Mouse (Mus musculus): ENCODE measurements around the gene Mesp2. TPM values are rescaled to one million over a fixed set of nuclear protein-coding genes. Genes with fewer than 3 reads are reported as not detected.
A peak's percentile ranks its signal among the peaks of the same experiment; 100 is the strongest.
"Not testable (repeated sequence)": the region's sequence is repeated elsewhere in the genome, so short reads cannot be mapped to it uniquely, and the experiment has no call there.

Gene Mesp2
- polyA plus RNA-seq, 1 experiment from 2014 or later: not detected

- Histone ChIP-seq H3K9me3 (replicated peaks) (no peaks in the 10 kb centered on the region), H3K27me3 (peaks cover 19% of the 10 kb centered on the region), H3K27ac (replicated peaks) (no peak overlapping the region), H3K4me3 (replicated peaks) (no peak overlapping the region), H3K4me2 (no peak overlapping the region), H3K9ac (no peak overlapping the region), H3K36me3 (replicated peaks) (no peaks in the 10 kb centered on the region), H3K4me1 (replicated peaks) (peaks cover 10% of the 10 kb centered on the region; the same call in 1 of the 2 replicates)
- no peak for ATAC-seq (ENCODE audit: insufficient read depth)
- 21% methylated on average over 6 of the region's 6 CpGs for WGBS (ENCODE audit: insufficient replicate concordance)
Observed at GRCm38 (mm10) chr7:79786295-79786694, 24.2 kb upstream of the Mesp2 start.

- H3K27ac ChIP-seq (replicated peaks); H3K9ac ChIP-seq; H3K9me3 ChIP-seq (replicated peaks); H3K4me2 ChIP-seq; H3K36me3 ChIP-seq (replicated peaks); H3K4me3 ChIP-seq (replicated peaks): not testable (repeated sequence)
- peaks cover 12% of the 10 kb centered on the region for H3K4me1 ChIP-seq (replicated peaks)
- WGBS (ENCODE audit: insufficient replicate concordance): 39% methylated on average over 2 of the region's 2 CpGs
- peak; percentile 63 for ATAC-seq (ENCODE audit: insufficient read depth)
- H3K27me3 ChIP-seq: peaks cover 55% of the 10 kb centered on the region
Observed at GRCm38 (mm10) chr7:79789812-79790211, 20.7 kb upstream of the Mesp2 start.

- ATAC-seq (ENCODE audit: insufficient read depth): peak; percentile 25; the same call in 1 of the 2 replicates
Observed at GRCm38 (mm10) chr7:79792635-79793421, 17.7 kb upstream of the Mesp2 start.

GRCm38 (mm10) chr7:79793688-79794087 is 16.8 kb upstream of the Mesp2 start, which contains the start of gene Mesp1:
TSS of gene Mesp1 (minus strand) at chr7:79793788.
- Histone ChIP-seq H3K4me3 (replicated peaks) (peak within 1 kb of the TSS; percentile 40), H3K4me2 (peak within 1 kb of the TSS; percentile 62), H3K9me3 (replicated peaks) (no peaks in the 10 kb centered on the region), H3K27ac (replicated peaks) (no peak within 1 kb of the TSS), H3K4me1 (replicated peaks) (peaks cover 12% of the 10 kb centered on the region), H3K9ac (no peak within 1 kb of the TSS), H3K27me3 (peaks cover 68% of the 10 kb centered on the region), H3K36me3 (replicated peaks) (no peaks in the 10 kb centered on the region)
- 42% methylated on average over 6 of the region's 6 CpGs for WGBS (ENCODE audit: insufficient replicate concordance)
- ATAC-seq (ENCODE audit: insufficient read depth): no peak

More at GRCm38 (mm10) chr7:79792635-79793421, 17.7 kb upstream of the Mesp2 start:
- Histone ChIP-seq H3K4me3 (replicated peaks) (peak overlapping the region; percentile 40), H3K9me3 (replicated peaks) (no peaks in the 10 kb centered on the region), H3K27me3 (peaks cover 69% of the 10 kb centered on the region), H3K4me1 (replicated peaks) (peaks cover 12% of the 10 kb centered on the region), H3K36me3 (replicated peaks) (no peaks in the 10 kb centered on the region), H3K9ac (no peak overlapping the region), H3K4me2 (peak overlapping the region; percentile 62), H3K27ac (replicated peaks) (no peak overlapping the region)
- 2% methylated on average over 80 of the region's 80 CpGs for WGBS (ENCODE audit: insufficient replicate concordance)

GRCm38 (mm10) chr7:79798606-79799005 is 11.9 kb upstream of the Mesp2 start:
- no peak overlapping the region for H3K4me3 ChIP-seq (replicated peaks)
- H3K9me3 ChIP-seq (replicated peaks): no peaks in the 10 kb centered on the region
- peaks cover 27% of the 10 kb centered on the region for H3K27me3 ChIP-seq
- ATAC-seq (ENCODE audit: insufficient read depth): no peak
- no peak overlapping the region for H3K9ac ChIP-seq
- H3K4me2 ChIP-seq: no peak overlapping the region
- H3K27ac ChIP-seq (replicated peaks): no peak overlapping the region
- WGBS (ENCODE audit: insufficient replicate concordance): 16% methylated on average over 5 of the region's 5 CpGs
- H3K4me1 ChIP-seq (replicated peaks): no peaks in the 10 kb centered on the region
- no peaks in the 10 kb centered on the region for H3K36me3 ChIP-seq (replicated peaks)

- peaks cover 22% of the 10 kb centered on the region for H3K27me3 ChIP-seq
- H3K4me1 ChIP-seq (replicated peaks): 0 out of 2 replicates have a peak, but pooled peaks cover 3% of the 10 kb centered on the region
- no peaks in the 10 kb centered on the region for H3K36me3 ChIP-seq (replicated peaks)
- WGBS (ENCODE audit: insufficient replicate concordance): 2% methylated on average over 8 of the region's 8 CpGs
- H3K9ac ChIP-seq: no peak overlapping the region
- H3K4me2 ChIP-seq: no peak overlapping the region
- no peak overlapping the region for H3K27ac ChIP-seq (replicated peaks)
- no peak overlapping the region for H3K4me3 ChIP-seq (replicated peaks)
- H3K9me3 ChIP-seq (replicated peaks): no peaks in the 10 kb centered on the region
- no peak for ATAC-seq (ENCODE audit: insufficient read depth)
Observed at GRCm38 (mm10) chr7:79799048-79799447, 11.5 kb upstream of the Mesp2 start.

- WGBS (ENCODE audit: insufficient replicate concordance): 39% methylated on average over 6 of the region's 6 CpGs
- H3K9ac ChIP-seq: no peak overlapping the region
- H3K27ac ChIP-seq (replicated peaks): no peak overlapping the region
- peaks cover 18% of the 10 kb centered on the region for H3K27me3 ChIP-seq
- H3K4me2 ChIP-seq: no peak overlapping the region
- no peak for ATAC-seq (ENCODE audit: insufficient read depth)
- H3K4me3 ChIP-seq (replicated peaks): no peak overlapping the region
- 0 out of 2 replicates have a peak, but pooled peaks cover 3% of the 10 kb centered on the region for H3K4me1 ChIP-seq (replicated peaks)
- H3K36me3 ChIP-seq (replicated peaks): no peaks in the 10 kb centered on the region
- no peaks in the 10 kb centered on the region for H3K9me3 ChIP-seq (replicated peaks)
Observed at GRCm38 (mm10) chr7:79799506-79799905, 11.0 kb upstream of the Mesp2 start.

GRCm38 (mm10) chr7:79800336-79800735 is 10.2 kb upstream of the Mesp2 start:
- H3K27me3 ChIP-seq: peaks cover 9% of the 10 kb centered on the region
- 55% methylated on average over 4 of the region's 4 CpGs for WGBS (ENCODE audit: insufficient replicate concordance)
- H3K9me3 ChIP-seq (replicated peaks): no peaks in the 10 kb centered on the region
- H3K36me3 ChIP-seq (replicated peaks): no peaks in the 10 kb centered on the region
- no peak overlapping the region for H3K9ac ChIP-seq
- H3K27ac ChIP-seq (replicated peaks): no peak overlapping the region
- H3K4me3 ChIP-seq (replicated peaks): no peak overlapping the region
- H3K4me1 ChIP-seq (replicated peaks): 0 out of 2 replicates have a peak, but pooled peaks cover 3% of the 10 kb centered on the region
- no peak for ATAC-seq (ENCODE audit: insufficient read depth)
- H3K4me2 ChIP-seq: no peak overlapping the region

GRCm38 (mm10) chr7:79801391-79801790 is 9.1 kb upstream of the Mesp2 start:
- no peak for ATAC-seq (ENCODE audit: insufficient read depth)
- Histone ChIP-seq H3K36me3 (replicated peaks) (no peaks in the 10 kb centered on the region), H3K9me3 (replicated peaks) (no peaks in the 10 kb centered on the region), H3K4me1 (replicated peaks) (0 out of 2 replicates have a peak, but pooled peaks cover 3% of the 10 kb centered on the region), H3K27me3 (no peaks in the 10 kb centered on the region), H3K4me2 (no peak overlapping the region), H3K27ac (replicated peaks) (no peak overlapping the region), H3K9ac (no peak overlapping the region), H3K4me3 (replicated peaks) (no peak overlapping the region)
- 70% methylated on average over 11 of the region's 11 CpGs for WGBS (ENCODE audit: insufficient replicate concordance)

- Histone ChIP-seq H3K9ac (no peak overlapping the region), H3K36me3 (replicated peaks) (no peaks in the 10 kb centered on the region), H3K4me3 (replicated peaks) (no peak overlapping the region), H3K27me3 (no peaks in the 10 kb centered on the region), H3K4me2 (no peak overlapping the region), H3K4me1 (replicated peaks) (0 out of 2 replicates have a peak, but pooled peaks cover 3% of the 10 kb centered on the region), H3K9me3 (replicated peaks) (no peaks in the 10 kb centered on the region), H3K27ac (replicated peaks) (no peak overlapping the region)
- no peak for ATAC-seq (ENCODE audit: insufficient read depth)
- WGBS (ENCODE audit: insufficient replicate concordance): 55% methylated on average over 5 of the region's 5 CpGs
Observed at GRCm38 (mm10) chr7:79802037-79802436, 8.5 kb upstream of the Mesp2 start.

- no peak for ATAC-seq (ENCODE audit: insufficient read depth)
- no peak overlapping the region for H3K9ac ChIP-seq
- H3K4me3 ChIP-seq (replicated peaks): no peak overlapping the region
- no peak overlapping the region for H3K27ac ChIP-seq (replicated peaks)
- H3K36me3 ChIP-seq (replicated peaks): no peaks in the 10 kb centered on the region
- H3K4me1 ChIP-seq (replicated peaks): 0 out of 2 replicates have a peak, but pooled peaks cover 3% of the 10 kb centered on the region
- no peaks in the 10 kb centered on the region for H3K9me3 ChIP-seq (replicated peaks)
- WGBS (ENCODE audit: insufficient replicate concordance): 58% methylated on average over 2 of the region's 2 CpGs
- no peaks in the 10 kb centered on the region for H3K27me3 ChIP-seq
- no peak overlapping the region for H3K4me2 ChIP-seq
Observed at GRCm38 (mm10) chr7:79803887-79804286, 6.6 kb upstream of the Mesp2 start.
